Comparison of ENCODE assay signal across 8 mouse cellular contexts in genomic region chr7:105751491-105752433, GRCm38 (mm10). TPM values are rescaled to one million over a fixed set of nuclear protein-coding genes. Genes with fewer than 3 reads are reported as not detected.
DNase-seq lines count a peak whose midpoint lies in the region; ATAC-seq lines count a peak whose summit lies in the region.

Tpp1 (minus strand) TSS chr7:105752235.

- H3K9ac ChIP-seq in heart, embryonic 13.5 days, result peak within 1 kb of the TSS; percentile 84
- H3K9ac ChIP-seq in liver, embryonic 12.5 days, result peak within 1 kb of the TSS; percentile 84
- H3K9ac ChIP-seq in stomach, embryonic 15.5 days, result peak within 1 kb of the TSS; percentile 60

- peak; percentile 94 for DNase-seq in CD4-positive helper T cell, adult 2 months (ENCODE audit: low read depth, low spot score)
- peak; percentile 82 for DNase-seq in brain, embryonic 18.5 days (ENCODE audit: low read depth, low spot score)
- peak; percentile 92 for DNase-seq in kidney, postnatal 10 days
- peak; percentile 95 for DNase-seq in natural killer cell, adult 2 months (ENCODE audit: low spot score in 2 of 2)

- no peaks in the 10 kb centered on the region for H3K9me3 ChIP-seq in heart, embryonic 13.5 days
- H3K9me3 ChIP-seq in liver, embryonic 12.5 days (replicated peaks), result no peaks in the 10 kb centered on the region
- H3K9me3 ChIP-seq in stomach, embryonic 15.5 days, result no peaks in the 10 kb centered on the region

- H3K4me3 ChIP-seq in heart, embryonic 13.5 days, result peak within 1 kb of the TSS; percentile 67
- H3K4me3 ChIP-seq in liver, embryonic 12.5 days, result peak within 1 kb of the TSS; percentile 73
- peak within 1 kb of the TSS; percentile 68 for H3K4me3 ChIP-seq in stomach, embryonic 15.5 days (replicated peaks)

- WGBS in heart, embryonic 13.5 days, result 16% methylated on average over 20 of the region's 20 CpGs
- WGBS in liver, embryonic 12.5 days (ENCODE audit: insufficient replicate concordance), result 16% methylated on average over 20 of the region's 20 CpGs
- WGBS in stomach, embryonic 15.5 days, result 21% methylated on average over 20 of the region's 20 CpGs

- peak; percentile 94 for ATAC-seq in erythroid progenitor cell, adult 5-6 weeks (replicated peaks; ENCODE audit: low FRiP score, poor library complexity, severe bottlenecking)
- ATAC-seq in heart, embryonic 13.5 days (ENCODE audit: extremely low read depth, insufficient number of reproducible peaks, low FRiP score, low TSS enrichment), result peak; percentile 90
- ATAC-seq in liver, embryonic 12.5 days, result peak; percentile 87
- peak; percentile 93 for ATAC-seq in stomach, embryonic 15.5 days (ENCODE audit: insufficient read depth, low FRiP score, low read depth)

- peaks cover 69% of the 10 kb centered on the region for H3K36me3 ChIP-seq in heart, embryonic 13.5 days
- H3K36me3 ChIP-seq in liver, embryonic 12.5 days, result peaks cover 42% of the 10 kb centered on the region
- peaks cover 38% of the 10 kb centered on the region for H3K36me3 ChIP-seq in stomach, embryonic 15.5 days

- peak within 1 kb of the TSS; percentile 25; the same call in 1 of the 2 replicates for H3K27ac ChIP-seq in heart, embryonic 13.5 days (replicated peaks)
- H3K27ac ChIP-seq in liver, embryonic 12.5 days, result peak within 1 kb of the TSS; percentile 67
- peak within 1 kb of the TSS; percentile 65 for H3K27ac ChIP-seq in stomach, embryonic 15.5 days

- H3K4me1 ChIP-seq in heart, embryonic 13.5 days, result peaks cover 17% of the 10 kb centered on the region
- H3K4me1 ChIP-seq in liver, embryonic 12.5 days, result peaks cover 20% of the 10 kb centered on the region
- H3K4me1 ChIP-seq in stomach, embryonic 15.5 days, result peaks cover 5% of the 10 kb centered on the region

- peak within 1 kb of the TSS; percentile 79 for H3K4me2 ChIP-seq in heart, embryonic 13.5 days
- peak within 1 kb of the TSS; percentile 86 for H3K4me2 ChIP-seq in liver, embryonic 12.5 days
- peak within 1 kb of the TSS; percentile 79 for H3K4me2 ChIP-seq in stomach, embryonic 15.5 days

- no peaks in the 10 kb centered on the region for H3K27me3 ChIP-seq in heart, embryonic 13.5 days (replicated peaks)
- 0 out of 2 replicates have a peak, but pooled peaks cover 4% of the 10 kb centered on the region for H3K27me3 ChIP-seq in liver, embryonic 12.5 days (replicated peaks)
- H3K27me3 ChIP-seq in stomach, embryonic 15.5 days (replicated peaks), result no peaks in the 10 kb centered on the region

RNA-seq across cellular contexts. Expression of gene Tpp1, which starts in this region (rescaled TPM):
- total RNA-seq in erythroid progenitor cell, adult 5-6 weeks (2015; ENCODE audit: low replicate concordance), result 61.2 and 72.8 TPM in 2 replicates
- 35.4 and 38.4 TPM in 2 replicates for total RNA-seq in erythroid progenitor cell, adult 5-6 weeks (2017; ENCODE audit: low replicate concordance)
- polyA plus RNA-seq in heart, embryonic 13.5 days (2015; fragmentation: Nextera tagmentation; extraction: Ambion mirVana), result 80.7 and 88.2 TPM in 2 replicates
- 62.3 and 64.7 TPM in 2 replicates for polyA plus RNA-seq in liver, embryonic 12.5 days (2016; fragmentation: Nextera tagmentation; extraction: Ambion mirVana)
- 69.5 and 73.3 TPM in 2 replicates for polyA plus RNA-seq in stomach, embryonic 15.5 days (2015; fragmentation: Nextera tagmentation; extraction: Ambion mirVana)

Comparison
In these comparisons a context has a peak if more than half of its experiments do, and no peak if none do; other contexts are left out.
1. Peak in every context shown above with its lines: DNase-seq, ATAC-seq, H3K4me3 ChIP-seq and H3K27ac ChIP-seq.